Mouse (Mus musculus): Measurements from ENCODE around the gene Sez6l2. TPM values are rescaled to one million over a fixed set of nuclear protein-coding genes. Genes with fewer than 3 reads are reported as not detected.

Sez6l2 gene
- polyA plus RNA-seq, 1 experiment, result 0.10 TPM

GRCm38 (mm10) chr7:127013385-127013784 is 63.0 kb downstream of the Sez6l2 start:
- peak overlapping the region; percentile 54 for H3K4me3 ChIP-seq

DNA sequence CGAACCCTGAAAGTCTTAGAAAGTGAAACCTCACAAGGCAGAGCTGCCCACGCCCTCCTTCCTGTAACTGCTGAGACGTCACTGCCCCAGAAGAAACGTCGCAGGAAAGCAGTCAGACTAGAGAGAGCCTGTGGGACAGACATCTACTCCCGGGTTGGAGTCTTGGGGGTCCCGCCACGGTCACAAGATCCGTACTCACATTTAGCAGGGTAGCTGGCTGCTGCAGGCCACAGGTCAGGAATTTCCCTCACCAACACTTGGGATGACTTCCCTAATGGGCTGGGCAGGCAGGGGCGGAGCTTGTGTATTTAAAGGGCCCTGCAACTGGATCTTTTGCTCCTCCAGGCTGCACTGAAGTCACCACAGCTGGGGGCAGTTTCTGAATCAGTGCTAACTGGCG is 64.0 kb downstream of the Sez6l2 start, which contains the start of gene Mvp:
Gene Mvp (minus strand): TSS at position 302 of the 400 bp plus-strand sequence.
- Histone ChIP-seq H3K36me3 (ENCODE audit: control insufficient read depth, insufficient read depth) (no peaks in the 10 kb centered on the region), H3K27me3 (ENCODE audit: control insufficient read depth, insufficient read depth, insufficient read length) (no peaks in the 10 kb centered on the region), H3ac (ENCODE audit: control insufficient read depth, insufficient read length) (peak within 1 kb of the TSS; percentile 23), H3K4me2 (ENCODE audit: low read depth) (peak within 1 kb of the TSS; percentile 86), H3K4me3 (peak within 1 kb of the TSS; percentile 81), H3K79me2 (ENCODE audit: control insufficient read depth, insufficient read depth) (peaks cover 40% of the 10 kb centered on the region)
- peak; percentile 56 for TF ChIP-seq POLR2A (IDR thresholded peaks at IDR 0.05; ENCODE audit: insufficient read length, low read depth)
- no peak for TF ChIP-seq USF1 (IDR thresholded peaks at IDR 0.05; ENCODE audit: low read depth)
- peak; percentile 71 for TF ChIP-seq POLR2AphosphoS2 (IDR thresholded peaks at IDR 0.05; ENCODE audit: insufficient read length, low read depth)

More at GRCm38 (mm10) chr7:127013385-127013784, 63.0 kb downstream of the Sez6l2 start:
- no peaks in the 10 kb centered on the region for H3K36me3 ChIP-seq (ENCODE audit: control insufficient read depth, insufficient read depth)
- TF ChIP-seq CEBPB (IDR thresholded peaks at IDR 0.05; ENCODE audit: insufficient read depth, poor library complexity, severe bottlenecking) (no peak), MYOG (IDR thresholded peaks at IDR 0.05; ENCODE audit: control insufficient read depth in 1 of 3, insufficient read depth in 1 of 3, insufficient read length in 2 of 3, low read depth in 2 of 3) (no peak), TCF12 (IDR thresholded peaks at IDR 0.05; ENCODE audit: insufficient read depth, poor library complexity, severe bottlenecking) (no peak), SRF (IDR thresholded peaks at IDR 0.05; ENCODE audit: control insufficient read depth, insufficient read length, low read depth) (no peak), MYOD1 (IDR thresholded peaks at IDR 0.05; ENCODE audit: control insufficient read depth in 1 of 3, insufficient read length in 2 of 3, low read depth in 2 of 3) (no peak), REST (IDR thresholded peaks at IDR 0.05; ENCODE audit: insufficient read depth, insufficient read length) (no peak), USF1 (IDR thresholded peaks at IDR 0.05; ENCODE audit: low read depth) (no peak), E2F4 (IDR thresholded peaks at IDR 0.05; ENCODE audit: insufficient read depth) (no peak), POLR2A (IDR thresholded peaks at IDR 0.05; ENCODE audit: insufficient read length, low read depth) (no peak), TCF3 (IDR thresholded peaks at IDR 0.05; ENCODE audit: insufficient read length, low read depth) (no peak)
- peak overlapping the region; percentile 86 for H3K4me2 ChIP-seq (ENCODE audit: low read depth)
- no peak overlapping the region for H3ac ChIP-seq (ENCODE audit: control insufficient read depth, insufficient read length)
- H3K27me3 ChIP-seq (ENCODE audit: control insufficient read depth, insufficient read depth, insufficient read length), result no peaks in the 10 kb centered on the region
- H3K79me2 ChIP-seq (ENCODE audit: control insufficient read depth, insufficient read depth), result peaks cover 40% of the 10 kb centered on the region

GRCm38 (mm10) chr7:127014993-127015392 is 64.6 kb downstream of the Sez6l2 start:
- H3K4me3 ChIP-seq, result peak overlapping the region; percentile 54

DNA sequence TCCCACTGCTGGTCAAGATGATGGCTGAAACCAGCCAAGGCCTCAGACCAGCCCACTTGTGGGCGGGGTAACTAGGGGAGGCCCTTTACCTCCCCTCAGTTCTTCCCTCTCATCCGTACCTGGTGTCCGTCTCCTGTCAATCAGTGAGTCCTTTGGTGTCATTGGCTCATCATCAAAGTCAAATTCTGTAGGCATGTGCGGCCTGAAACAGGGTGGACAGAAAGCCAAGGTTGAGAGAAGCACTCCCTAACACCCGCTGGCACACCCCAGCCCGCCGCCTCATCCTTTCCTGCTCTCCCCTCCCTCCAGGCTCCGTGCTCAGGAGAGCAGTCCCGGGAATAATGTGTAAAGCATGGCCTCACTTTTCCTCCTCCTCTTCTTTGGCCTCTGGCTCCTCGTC is 65.7 kb downstream of the Sez6l2 start:
- Histone ChIP-seq H3ac (ENCODE audit: control insufficient read depth, insufficient read length) (peak overlapping the region; percentile 51), H3K27me3 (ENCODE audit: control insufficient read depth, insufficient read depth, insufficient read length) (no peaks in the 10 kb centered on the region), H3K4me2 (ENCODE audit: low read depth) (peak overlapping the region; percentile 77), H3K36me3 (ENCODE audit: control insufficient read depth, insufficient read depth) (no peaks in the 10 kb centered on the region), H3K79me2 (ENCODE audit: control insufficient read depth, insufficient read depth) (peaks cover 36% of the 10 kb centered on the region), H3K4me3 (peak overlapping the region; percentile 81)
- TF ChIP-seq REST (IDR thresholded peaks at IDR 0.05; ENCODE audit: insufficient read depth, insufficient read length) (no peak), E2F4 (IDR thresholded peaks at IDR 0.05; ENCODE audit: insufficient read depth) (no peak), TCF3 (IDR thresholded peaks at IDR 0.05; ENCODE audit: insufficient read length, low read depth) (no peak), POLR2A (IDR thresholded peaks at IDR 0.05; ENCODE audit: insufficient read length, low read depth) (no peak), USF1 (IDR thresholded peaks at IDR 0.05; ENCODE audit: low read depth) (no peak), TCF12 (IDR thresholded peaks at IDR 0.05; ENCODE audit: insufficient read depth, poor library complexity, severe bottlenecking) (no peak), MYOG (IDR thresholded peaks at IDR 0.05; ENCODE audit: control insufficient read depth in 1 of 3, insufficient read depth in 1 of 3, insufficient read length in 2 of 3, low read depth in 2 of 3) (no peak), MYOD1 (IDR thresholded peaks at IDR 0.05; ENCODE audit: control insufficient read depth in 1 of 3, insufficient read length in 2 of 3, low read depth in 2 of 3) (no peak), POLR2AphosphoS2 (IDR thresholded peaks at IDR 0.05; ENCODE audit: insufficient read length, low read depth) (no peak), MAX (IDR thresholded peaks at IDR 0.05; ENCODE audit: low read depth) (no peak), SRF (IDR thresholded peaks at IDR 0.05; ENCODE audit: control insufficient read depth, insufficient read length, low read depth) (no peak), CEBPB (IDR thresholded peaks at IDR 0.05; ENCODE audit: insufficient read depth, poor library complexity, severe bottlenecking) (no peak)

More at GRCm38 (mm10) chr7:127014993-127015392, 64.6 kb downstream of the Sez6l2 start:
- Histone ChIP-seq H3K4me2 (ENCODE audit: low read depth) (peak overlapping the region; percentile 77), H3K27me3 (ENCODE audit: control insufficient read depth, insufficient read depth, insufficient read length) (no peaks in the 10 kb centered on the region), H3ac (ENCODE audit: control insufficient read depth, insufficient read length) (no peak overlapping the region), H3K79me2 (ENCODE audit: control insufficient read depth, insufficient read depth) (peaks cover 40% of the 10 kb centered on the region), H3K36me3 (ENCODE audit: control insufficient read depth, insufficient read depth) (no peaks in the 10 kb centered on the region)
- no peak for TF ChIP-seq POLR2A (IDR thresholded peaks at IDR 0.05; ENCODE audit: insufficient read length, low read depth)
- TF ChIP-seq TCF12 (IDR thresholded peaks at IDR 0.05; ENCODE audit: insufficient read depth, poor library complexity, severe bottlenecking), result no peak
- TF ChIP-seq REST (IDR thresholded peaks at IDR 0.05; ENCODE audit: insufficient read depth, insufficient read length), result no peak
- TF ChIP-seq POLR2AphosphoS2 (IDR thresholded peaks at IDR 0.05; ENCODE audit: insufficient read length, low read depth), result no peak
- TF ChIP-seq SRF (IDR thresholded peaks at IDR 0.05; ENCODE audit: control insufficient read depth, insufficient read length, low read depth), result no peak
- TF ChIP-seq E2F4 (IDR thresholded peaks at IDR 0.05; ENCODE audit: insufficient read depth), result no peak
- TF ChIP-seq MYOG (IDR thresholded peaks at IDR 0.05; ENCODE audit: control insufficient read depth in 1 of 3, insufficient read depth in 1 of 3, insufficient read length in 2 of 3, low read depth in 2 of 3), result no peak
- TF ChIP-seq MAX (IDR thresholded peaks at IDR 0.05; ENCODE audit: low read depth), result no peak
- no peak for TF ChIP-seq CEBPB (IDR thresholded peaks at IDR 0.05; ENCODE audit: insufficient read depth, poor library complexity, severe bottlenecking)
- no peak for TF ChIP-seq MYOD1 (IDR thresholded peaks at IDR 0.05; ENCODE audit: control insufficient read depth in 1 of 3, insufficient read length in 2 of 3, low read depth in 2 of 3)
- no peak for TF ChIP-seq USF1 (IDR thresholded peaks at IDR 0.05; ENCODE audit: low read depth)
- no peak for TF ChIP-seq TCF3 (IDR thresholded peaks at IDR 0.05; ENCODE audit: insufficient read length, low read depth)

- Histone ChIP-seq H3K27me3 (ENCODE audit: control insufficient read depth, insufficient read depth, insufficient read length) (no peaks in the 10 kb centered on the region), H3K4me2 (ENCODE audit: low read depth) (peak within 1 kb of the TSS; percentile 77), H3K4me3 (peak within 1 kb of the TSS; percentile 81), H3ac (ENCODE audit: control insufficient read depth, insufficient read length) (peak within 1 kb of the TSS; percentile 51), H3K36me3 (ENCODE audit: control insufficient read depth, insufficient read depth) (no peaks in the 10 kb centered on the region), H3K79me2 (ENCODE audit: control insufficient read depth, insufficient read depth) (peaks cover 34% of the 10 kb centered on the region)
- TF ChIP-seq POLR2AphosphoS2 (IDR thresholded peaks at IDR 0.05; ENCODE audit: insufficient read length, low read depth), result no peak
- no peak for TF ChIP-seq CEBPB (IDR thresholded peaks at IDR 0.05; ENCODE audit: insufficient read depth, poor library complexity, severe bottlenecking)
- TF ChIP-seq POLR2A (IDR thresholded peaks at IDR 0.05; ENCODE audit: insufficient read length, low read depth), result no peak
- TF ChIP-seq REST (IDR thresholded peaks at IDR 0.05; ENCODE audit: insufficient read depth, insufficient read length), result no peak
- no peak for TF ChIP-seq TCF12 (IDR thresholded peaks at IDR 0.05; ENCODE audit: insufficient read depth, poor library complexity, severe bottlenecking)
- no peak for TF ChIP-seq SRF (IDR thresholded peaks at IDR 0.05; ENCODE audit: control insufficient read depth, insufficient read length, low read depth)
- TF ChIP-seq E2F4 (IDR thresholded peaks at IDR 0.05; ENCODE audit: insufficient read depth), result no peak
- no peak for TF ChIP-seq TCF3 (IDR thresholded peaks at IDR 0.05; ENCODE audit: insufficient read length, low read depth)
- TF ChIP-seq USF1 (IDR thresholded peaks at IDR 0.05; ENCODE audit: low read depth), result no peak
- TF ChIP-seq MYOD1 (IDR thresholded peaks at IDR 0.05; ENCODE audit: control insufficient read depth in 1 of 3, insufficient read length in 2 of 3, low read depth in 2 of 3), result no peak
- TF ChIP-seq MAX (IDR thresholded peaks at IDR 0.05; ENCODE audit: low read depth), result no peak
- no peak for TF ChIP-seq MYOG (IDR thresholded peaks at IDR 0.05; ENCODE audit: control insufficient read depth in 1 of 3, insufficient read depth in 1 of 3, insufficient read length in 2 of 3, low read depth in 2 of 3)
Measured at GRCm38 (mm10) chr7:127016481-127016485, 65.9 kb downstream of the Sez6l2 start, which contains the start of gene Pagr1b. Pagr1b (minus strand) TSS chr7:127016484.
